ENCODE assay signal across 8 mouse cellular contexts in the genomic region with DNA sequence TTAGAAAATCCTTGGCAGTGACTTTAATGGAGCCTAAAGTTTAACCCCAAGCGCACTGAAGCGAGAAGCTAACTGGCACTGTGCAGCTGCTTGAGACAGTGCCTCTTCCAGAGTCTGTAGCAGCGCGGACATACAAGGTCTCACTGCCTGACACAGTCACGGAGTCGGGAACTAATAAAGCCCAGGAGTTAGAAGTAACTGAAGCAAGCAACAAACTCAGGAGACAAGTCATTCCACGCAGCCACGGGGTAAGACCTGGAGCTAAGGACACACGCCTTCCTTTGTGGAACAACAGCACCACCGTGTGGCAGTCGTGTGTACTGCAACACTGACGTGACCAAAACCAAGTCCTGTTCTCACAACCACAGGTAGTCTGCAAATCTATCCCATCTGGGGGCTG. TPM values are rescaled to one million over a fixed set of nuclear protein-coding genes. Genes with fewer than 3 reads are reported as not detected.
A peak's percentile ranks its signal among the peaks of the same experiment; 100 is the strongest.
DNase-seq lines count a peak whose midpoint lies in the region; ATAC-seq and TF ChIP-seq lines count a peak whose summit lies in the region.

No protein-coding gene starts in this region.

- H3K4me1 ChIP-seq in hindbrain, postnatal 0 days (ENCODE audit: insufficient read depth, low read length) = no peaks in the 10 kb centered on the region

- peaks cover 14% of the 10 kb centered on the region; the same call in 1 of the 2 replicates for H3K36me3 ChIP-seq in hindbrain, postnatal 0 days (ENCODE audit: insufficient read depth, low read length)

- H3K4me2 ChIP-seq in hindbrain, postnatal 0 days (ENCODE audit: low read depth, low read length) = no peak overlapping the region

- H3K27ac ChIP-seq in hindbrain, postnatal 0 days = no peak overlapping the region

- TF ChIP-seq CTCF in Patski (IDR thresholded peaks at IDR 0.05) = peak; percentile 92
- TF ChIP-seq CTCF in hindbrain, postnatal 0 days (IDR thresholded peaks at IDR 0.05; ENCODE audit: low read depth) = peak; percentile 100

- in situ Hi-C loops in Patski (cut with MboI; ENCODE audit: low pct_unique_long_range_greater_than_20kb) = loop anchor here (10.0 to 25.0 kb wide), 2 partner anchors 710 to 967 kb away; no protein-coding TSS in a partner anchor

- no peaks in the 10 kb centered on the region for H3K9me3 ChIP-seq in hindbrain, postnatal 0 days (ENCODE audit: low read length)

- CTCF ChIA-PET in Patski (lab: Charles Lee) = interaction anchor here (0.7 to 2.0 kb wide), 10 partner anchors 8 to 1176 kb away, joined by 3 to 10 read pairs (median 3); no protein-coding TSS in a partner anchor

- H3K9ac ChIP-seq in hindbrain, postnatal 0 days (replicated peaks; ENCODE audit: low read length) = no peak overlapping the region

- POLR2A ChIA-PET in Patski (lab: Charles Lee) = no interaction called here

- H3K4me3 ChIP-seq in hindbrain, postnatal 0 days (ENCODE audit: low read length) = no peak overlapping the region

- H3K27me3 ChIP-seq in Patski = no peaks in the 10 kb centered on the region
- H3K27me3 ChIP-seq in hindbrain, postnatal 0 days (ENCODE audit: insufficient read depth, low read length) = no peaks in the 10 kb centered on the region

- no peak for DNase-seq in Patski (ENCODE audit: low read depth, low spot score)
- DNase-seq in cerebellum, postnatal 14 days = peak; percentile 91 to 94
- DNase-seq in frontal cortex, postnatal 14 days (ENCODE audit: low spot score in 2 of 2) = peak; percentile 66 to 86
- DNase-seq in hindbrain, postnatal 0 days (ENCODE audit: low spot score) = peak; percentile 92
- DNase-seq in left cerebral cortex, adult 11 months (ENCODE audit: low spot score) = peak; percentile 58
- peak; percentile 89 for DNase-seq in lung, postnatal 36 days
- peak; percentile 86 for DNase-seq in retina, postnatal 1 day
- peak; percentile 59 to 69 for DNase-seq in thymus, postnatal 36 days

- WGBS in hindbrain, postnatal 0 days = 33% methylated on average over 12 of the region's 12 CpGs

- ATAC-seq in Patski = peak; percentile 72
- peak; percentile 82 for ATAC-seq in hindbrain, postnatal 0 days

RNA-seq across cellular contexts. Expression of gene Tgfb2, which starts 16.1 kb away (rescaled TPM):
- polyA plus RNA-seq in Patski (2021) = 35.3 TPM
- total RNA-seq in hindbrain, postnatal 0 days (2014; rRNA removed) = 12.2 and 13.1 TPM in 2 replicates
- polyA plus RNA-seq in hindbrain, postnatal 0 days (2015; fragmentation: Nextera tagmentation; extraction: Ambion mirVana) = 30.6 TPM in 2 replicates

RNA-seq across cellular contexts. Expression of gene Rrp15, which starts 27.3 kb away (rescaled TPM):
- 48.7 TPM for polyA plus RNA-seq in Patski (2021)
- 5.4 and 10.4 TPM in 2 replicates for total RNA-seq in hindbrain, postnatal 0 days (2014; rRNA removed)
- polyA plus RNA-seq in hindbrain, postnatal 0 days (2015; fragmentation: Nextera tagmentation; extraction: Ambion mirVana) = 22.8 and 27.4 TPM in 2 replicates
